In genomic region chr7:19180862-19181429, GRCm38 (mm10) we compare ENCODE assay signal across 8 mouse cellular contexts. TPM values are rescaled to one million over a fixed set of nuclear protein-coding genes. Genes with fewer than 3 reads are reported as not detected.
DNase-seq lines count a peak whose midpoint lies in the region; ATAC-seq lines count a peak whose summit lies in the region.

No protein-coding gene starts in this region.

- peak; percentile 63 for DNase-seq in CD4-positive, CD25-positive, alpha-beta regulatory T cell, adult 2 months (ENCODE audit: low read depth, low spot score)
- DNase-seq in adrenal gland, adult 2 months = peak; percentile 79
- DNase-seq in lung, adult 18-20 months = peak; percentile 52 to 64
- DNase-seq in frontal cortex, postnatal 14 days (ENCODE audit: low spot score in 2 of 2) = no peak
- DNase-seq in layer of hippocampus, adult 11-12 months (ENCODE audit: low spot score) = no peak

- H3K4me3 ChIP-seq in intestine, embryonic 15.5 days (replicated peaks) = peak overlapping the region; percentile 48
- peak overlapping the region; percentile 27 for H3K4me3 ChIP-seq in neural tube, embryonic 14.5 days (ENCODE audit: low read depth, low read length)

- peak overlapping the region; percentile 88 for H3K4me2 ChIP-seq in intestine, embryonic 15.5 days (replicated peaks)
- H3K4me2 ChIP-seq in neural tube, embryonic 14.5 days (ENCODE audit: low read depth, low read length) = peak overlapping the region; percentile 46

- H3K27me3 ChIP-seq in intestine, embryonic 15.5 days (replicated peaks) = peaks cover 43% of the 10 kb centered on the region
- 0 out of 2 replicates have a peak, but pooled peaks cover 9% of the 10 kb centered on the region for H3K27me3 ChIP-seq in neural tube, embryonic 14.5 days (ENCODE audit: control insufficient read depth, insufficient read depth, low read length)

- H3K36me3 ChIP-seq in intestine, embryonic 15.5 days = no peaks in the 10 kb centered on the region
- H3K36me3 ChIP-seq in neural tube, embryonic 14.5 days (ENCODE audit: control insufficient read depth, insufficient read depth, low read length) = peaks cover 18% of the 10 kb centered on the region

- peak; percentile 43 for ATAC-seq in granulocyte monocyte progenitor cell, adult 5-6 weeks (replicated peaks; ENCODE audit: poor library complexity, severe bottlenecking)
- ATAC-seq in intestine, embryonic 15.5 days = peak; percentile 65
- ATAC-seq in neural tube, embryonic 14.5 days (ENCODE audit: low read depth) = no peak

- H3K9me3 ChIP-seq in intestine, embryonic 15.5 days = no peaks in the 10 kb centered on the region; the same call in 1 of the 2 replicates
- no peaks in the 10 kb centered on the region for H3K9me3 ChIP-seq in neural tube, embryonic 14.5 days (ENCODE audit: control insufficient read depth, low read length)

- peak overlapping the region; percentile 57 for H3K9ac ChIP-seq in intestine, embryonic 15.5 days
- H3K9ac ChIP-seq in neural tube, embryonic 14.5 days (replicated peaks; ENCODE audit: low read depth, low read length) = peak overlapping the region; percentile 28

- peaks cover 20% of the 10 kb centered on the region for H3K4me1 ChIP-seq in intestine, embryonic 15.5 days (replicated peaks)
- H3K4me1 ChIP-seq in neural tube, embryonic 14.5 days (ENCODE audit: control insufficient read depth, insufficient read depth, low read length) = peaks cover 22% of the 10 kb centered on the region

- under 1% methylated on average over 27 of the region's 27 CpGs for WGBS in intestine, embryonic 15.5 days
- 2% methylated on average over 27 of the region's 27 CpGs for WGBS in neural tube, embryonic 14.5 days

- no peak overlapping the region for H3K27ac ChIP-seq in intestine, embryonic 15.5 days
- no peak overlapping the region for H3K27ac ChIP-seq in neural tube, embryonic 14.5 days (ENCODE audit: low read depth, low read length)

RNA-seq across cellular contexts. Expression of gene Eml2, which starts 4.7 kb away (rescaled TPM):
- total RNA-seq in adrenal gland, adult 2 months (2021) = 10 to 100 TPM; 34.7 to 69.4 TPM
- polyA plus RNA-seq in adrenal gland, adult 2 months (2012; rRNA removed) = 58.2 and 59.7 TPM in 2 replicates
- total RNA-seq in granulocyte monocyte progenitor cell, adult 5-6 weeks (2014; fragmentation: Nextera tagmentation) = 4.1 and 18.1 TPM in 2 replicates
- total RNA-seq in granulocyte monocyte progenitor cell, adult 5-6 weeks (2017) = 10.4 and 22.7 TPM in 2 replicates
- 6.5 and 7.3 TPM in 2 replicates for polyA plus RNA-seq in intestine, embryonic 15.5 days (2015; fragmentation: Nextera tagmentation; extraction: Ambion mirVana)
- polyA plus RNA-seq in neural tube, embryonic 14.5 days (2014; fragmentation: Nextera tagmentation; extraction: Ambion mirVana) = 3.5 and 4.0 TPM in 2 replicates

RNA-seq across cellular contexts. Expression of gene Gipr, which starts 15.0 kb away (rescaled TPM):
- under 1 TPM; 0.41 to 0.58 TPM for total RNA-seq in adrenal gland, adult 2 months (2021)
- polyA plus RNA-seq in adrenal gland, adult 2 months (2012; rRNA removed) = 1.6 and 2.6 TPM in 2 replicates
- total RNA-seq in granulocyte monocyte progenitor cell, adult 5-6 weeks (2014; fragmentation: Nextera tagmentation) = not detected in 2 replicates
- 0.26 TPM in 1 of 2 replicates, not detected in the other for total RNA-seq in granulocyte monocyte progenitor cell, adult 5-6 weeks (2017)
- 2.5 and 2.8 TPM in 2 replicates for polyA plus RNA-seq in intestine, embryonic 15.5 days (2015; fragmentation: Nextera tagmentation; extraction: Ambion mirVana)
- polyA plus RNA-seq in neural tube, embryonic 14.5 days (2014; fragmentation: Nextera tagmentation; extraction: Ambion mirVana) = 0.75 and 1.8 TPM in 2 replicates

RNA-seq across cellular contexts. Expression of gene Gpr4, which starts 31.4 kb away (rescaled TPM):
- 10 to 100 TPM in 1 of 2 experiments, 1 to 10 TPM in 1; 6.4 to 11.8 TPM for total RNA-seq in adrenal gland, adult 2 months (2021)
- polyA plus RNA-seq in adrenal gland, adult 2 months (2012; rRNA removed) = 20.4 and 23.8 TPM in 2 replicates
- not detected in 2 replicates for total RNA-seq in granulocyte monocyte progenitor cell, adult 5-6 weeks (2014; fragmentation: Nextera tagmentation)
- not detected in 2 replicates for total RNA-seq in granulocyte monocyte progenitor cell, adult 5-6 weeks (2017)
- polyA plus RNA-seq in intestine, embryonic 15.5 days (2015; fragmentation: Nextera tagmentation; extraction: Ambion mirVana) = 1.4 and 1.5 TPM in 2 replicates
- 2.9 and 3.4 TPM in 2 replicates for polyA plus RNA-seq in neural tube, embryonic 14.5 days (2014; fragmentation: Nextera tagmentation; extraction: Ambion mirVana)

RNA-seq across cellular contexts. Expression of gene Snrpd2, which starts 31.4 kb away (rescaled TPM):
- 10 to 100 TPM; 78.3 to 93.6 TPM for total RNA-seq in adrenal gland, adult 2 months (2021)
- polyA plus RNA-seq in adrenal gland, adult 2 months (2012; rRNA removed) = 5.3 and 7.9 TPM in 2 replicates
- total RNA-seq in granulocyte monocyte progenitor cell, adult 5-6 weeks (2014; fragmentation: Nextera tagmentation) = 91.5 and 121 TPM in 2 replicates
- total RNA-seq in granulocyte monocyte progenitor cell, adult 5-6 weeks (2017) = 83.2 and 158 TPM in 2 replicates
- 138 TPM in 2 replicates for polyA plus RNA-seq in intestine, embryonic 15.5 days (2015; fragmentation: Nextera tagmentation; extraction: Ambion mirVana)
- polyA plus RNA-seq in neural tube, embryonic 14.5 days (2014; fragmentation: Nextera tagmentation; extraction: Ambion mirVana) = 94.1 and 110 TPM in 2 replicates

RNA-seq across cellular contexts. Expression of gene Qpctl, which starts 31.9 kb away (rescaled TPM):
- 10 to 100 TPM; 14.0 to 21.2 TPM for total RNA-seq in adrenal gland, adult 2 months (2021)
- polyA plus RNA-seq in adrenal gland, adult 2 months (2012; rRNA removed) = 24.6 and 26.3 TPM in 2 replicates
- 4.2 and 12.0 TPM in 2 replicates for total RNA-seq in granulocyte monocyte progenitor cell, adult 5-6 weeks (2014; fragmentation: Nextera tagmentation)
- 4.9 and 5.0 TPM in 2 replicates for total RNA-seq in granulocyte monocyte progenitor cell, adult 5-6 weeks (2017)
- 9.2 and 11.5 TPM in 2 replicates for polyA plus RNA-seq in intestine, embryonic 15.5 days (2015; fragmentation: Nextera tagmentation; extraction: Ambion mirVana)
- 18.6 and 21.2 TPM in 2 replicates for polyA plus RNA-seq in neural tube, embryonic 14.5 days (2014; fragmentation: Nextera tagmentation; extraction: Ambion mirVana)

Comparison
In these comparisons a context has a peak if more than half of its experiments do, and no peak if none do; other contexts are left out.
1. DNase-seq: peak in CD4-positive, CD25-positive, alpha-beta regulatory T cell, adult 2 months (single experiment), adrenal gland, adult 2 months (single experiment) and lung, adult 18-20 months (2 of 2); none in frontal cortex, postnatal 14 days (0 of 2) and layer of hippocampus, adult 11-12 months (single experiment).